Mouse (Mus musculus) kidney, postnatal 0 days (tissue): ENCODE data around the gene Apbb1ip. TPM values are rescaled to one million over a fixed set of nuclear protein-coding genes. Genes with fewer than 3 reads are reported as not detected.

ENCODE experiments used
- ATAC-seq: fragments of 200-750 bp; cut with Nextera tagmentation; replicated peaks from 2 replicates; pipeline ENCODE4 v1.8.0; 2017; ENCODE audit warnings: low read depth, moderate number of reproducible peaks, moderate TSS enrichment, moderate library complexity; ENCODE audit not compliant: low FRiP score
- DNase-seq: peaks from one replicate; pipeline ENCODE4 v3.0.0-alpha.2; 2016; ENCODE audit warnings: low spot score
- H3K27ac ChIP-seq: fragments of 300-500 bp; sonication (generic); 2 replicates; pipeline ENCODE4 v1.5.1; 2014; ENCODE audit warnings: mild to moderate bottlenecking
- H3K27me3 ChIP-seq: fragments of 300-500 bp; sonication (generic); 2 replicates; pipeline ENCODE4 v1.6.1; 2014; ENCODE audit warnings: low read length, mixed read lengths; ENCODE audit not compliant: insufficient read depth
- H3K36me3 ChIP-seq: fragments of 300-500 bp; sonication (generic); 2 replicates; pipeline ENCODE4 v1.6.1; 2014; ENCODE audit warnings: low read length, mixed read lengths; ENCODE audit not compliant: insufficient read depth
- H3K4me1 ChIP-seq: fragments of 300-500 bp; sonication (generic); replicated peaks from 2 replicates; pipeline ENCODE4 v1.6.1; 2014; ENCODE audit warnings: antibody characterized with exemption, low read length, mixed read lengths; ENCODE audit not compliant: insufficient read depth
- H3K4me2 ChIP-seq: fragments of 300-500 bp; sonication (generic); 2 replicates; pipeline ENCODE4 v1.6.1; 2014; ENCODE audit warnings: mild to moderate bottlenecking, low read length, moderate library complexity, mixed read lengths
- H3K4me3 ChIP-seq: fragments of 300-500 bp; sonication (generic); replicated peaks from 2 replicates; pipeline ENCODE4 v1.5.1; 2014; ENCODE audit warnings: low read depth, low read length
- H3K9ac ChIP-seq: fragments of 300-500 bp; sonication (generic); 2 replicates; pipeline ENCODE4 v1.6.1; 2014; ENCODE audit warnings: low read depth, low read length
- H3K9me3 ChIP-seq: fragments of 300-500 bp; sonication (generic); replicated peaks from 2 replicates; pipeline ENCODE4 v1.6.1; 2016; ENCODE audit warnings: low read length, inconsistent platforms, mixed read lengths
- CTCF ChIP-seq: IDR thresholded peaks from 2 replicates; pipeline ENCODE4 v1.5.1; 2016; ENCODE audit warnings: antibody characterized with exemption, low read depth, mild to moderate bottlenecking, moderate library complexity
- WGBS: fragments of 180-500 bp; shearing (Covaris S2); extraction: QIAGEN DNeasy Blood & Tissue Kit; methylation state at CpG from one replicate; pipeline ENCODE4 v1.1.7; 2014; 5-methylcytosine and 5-hydroxymethylcytosine counted together
- polyA plus RNA-seq: library from polyadenylated mRNA; unstranded; fragments of >200 nt; fragmentation: Nextera tagmentation; extraction: Ambion mirVana; gene quantifications from 2 replicates; pipeline ENCODE4 v1.2.1, GENCODE M21; 2015

Apbb1ip gene
- polyA plus RNA-seq, result 2.9 and 3.5 TPM in 2 replicates

DNA sequence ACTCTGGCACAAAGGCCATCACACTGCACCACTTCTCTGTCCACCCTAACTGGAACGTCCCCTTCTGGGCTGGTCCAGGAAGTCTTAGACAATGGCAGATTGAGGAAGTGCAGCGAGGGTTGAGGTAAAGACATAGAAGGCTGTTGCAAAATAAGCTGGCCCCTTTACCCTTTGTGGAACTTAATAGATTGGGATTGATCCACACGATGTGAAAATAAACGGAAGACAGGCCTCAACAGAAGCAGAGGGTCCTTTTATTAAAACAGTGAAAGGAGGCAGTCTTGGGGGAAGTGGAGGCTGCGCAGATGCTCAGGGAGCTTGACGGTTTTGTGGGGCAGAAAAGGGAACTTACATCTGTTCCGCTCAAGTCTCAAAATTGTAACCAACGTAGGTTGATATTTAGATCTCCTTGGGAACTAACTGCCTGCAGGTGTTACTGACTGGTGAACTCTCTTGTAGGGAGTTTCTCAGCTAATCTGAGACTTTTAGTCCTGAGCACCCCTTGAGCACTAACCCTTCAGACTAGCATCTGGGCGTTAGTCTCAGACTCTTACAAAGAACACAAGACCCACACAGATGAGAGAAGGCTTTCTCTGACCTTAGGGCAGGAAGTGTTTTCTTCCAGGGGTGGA lies at the start of gene Apbb1ip:
Apbb1ip (plus strand) TSS at position 546 of the 632 bp plus-strand sequence.
- ATAC-seq, result peak; percentile 25; the same call in 1 of the 2 replicates
- Histone ChIP-seq H3K4me3 (peak within 1 kb of the TSS; percentile 31), H3K36me3 (no peaks in the 10 kb centered on the region), H3K27me3 (no peaks in the 10 kb centered on the region), H3K4me1 (no peaks in the 10 kb centered on the region), H3K9ac (peak within 1 kb of the TSS; percentile 54; the same call in 1 of the 2 replicates), H3K9me3 (no peaks in the 10 kb centered on the region), H3K27ac (no peak within 1 kb of the TSS), H3K4me2 (peak within 1 kb of the TSS; percentile 75)
- no peak for DNase-seq
- WGBS, result 33% methylated on average over 9 of the region's 9 CpGs
- TF ChIP-seq CTCF, result no peak

DNA sequence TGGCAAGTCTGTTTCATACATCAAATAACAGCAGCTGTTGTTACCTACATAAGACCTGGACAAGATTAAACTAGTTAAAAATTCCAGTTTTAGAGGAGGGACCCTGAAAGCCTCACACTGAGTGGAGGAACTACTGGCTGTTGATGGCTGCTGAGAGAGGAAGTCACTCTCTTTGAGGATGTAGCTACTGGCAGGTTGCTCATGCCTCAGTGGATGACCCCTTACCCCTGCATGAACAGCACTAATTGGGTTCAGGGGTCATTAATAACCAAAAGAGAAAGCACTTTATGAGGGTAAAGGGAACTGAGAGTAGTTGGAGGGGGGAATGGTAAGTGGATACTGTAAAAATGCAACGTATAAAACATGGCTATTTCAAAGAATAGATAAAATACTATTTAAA lies 46.8 kb upstream of the Apbb1ip start:
- DNase-seq, result no peak

GRCm38 (mm10) chr2:22736134-22736533 lies 37.8 kb upstream of the Apbb1ip start:
- H3K36me3 ChIP-seq, result no peaks in the 10 kb centered on the region
- H3K27ac ChIP-seq, result no peak overlapping the region
- H3K4me1 ChIP-seq, result no peaks in the 10 kb centered on the region
- DNase-seq, result no peak
- H3K9ac ChIP-seq, result no peak overlapping the region
- no peak overlapping the region for H3K4me3 ChIP-seq
- no peak overlapping the region for H3K4me2 ChIP-seq
- no peak for TF ChIP-seq CTCF
- H3K9me3 ChIP-seq, result no peaks in the 10 kb centered on the region
- ATAC-seq, result no peak
- H3K27me3 ChIP-seq, result no peaks in the 10 kb centered on the region
- WGBS, result 71% methylated on average over 2 of the region's 2 CpGs

More for the DNA sequence above, 46.8 kb upstream of the Apbb1ip start:
- Histone ChIP-seq H3K9me3 (no peaks in the 10 kb centered on the region), H3K4me2 (no peak overlapping the region), H3K9ac (no peak overlapping the region), H3K4me1 (no peaks in the 10 kb centered on the region), H3K27ac (no peak overlapping the region), H3K27me3 (no peaks in the 10 kb centered on the region), H3K36me3 (no peaks in the 10 kb centered on the region), H3K4me3 (no peak overlapping the region)
- ATAC-seq, result no peak
- WGBS, result 71% methylated on average over 1 of the region's 1 CpGs
- no peak for TF ChIP-seq CTCF

DNA sequence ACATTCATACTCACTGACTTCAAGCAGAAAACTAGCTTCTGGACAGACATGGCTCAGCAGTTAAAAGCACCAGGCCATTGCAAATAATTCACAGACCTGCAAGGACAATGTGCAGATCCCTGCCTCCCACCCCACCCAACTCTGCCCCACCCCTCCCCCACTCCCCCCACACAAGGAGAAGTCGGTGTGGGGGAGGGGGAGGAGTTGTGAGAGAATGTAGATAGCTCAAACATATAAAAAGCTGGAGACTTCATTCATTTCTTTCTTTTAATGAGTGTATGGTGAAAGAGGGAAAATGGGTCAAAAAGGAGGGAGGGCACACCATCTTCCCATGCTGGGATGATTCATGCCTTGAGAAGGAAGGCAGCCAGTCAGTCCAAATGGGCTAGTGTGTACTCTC lies 34.5 kb upstream of the Apbb1ip start:
- WGBS, result 64% methylated on average over 1 of the region's 1 CpGs
- Histone ChIP-seq H3K9ac (no peak overlapping the region), H3K27me3 (no peaks in the 10 kb centered on the region), H3K27ac (no peak overlapping the region), H3K4me3 (no peak overlapping the region), H3K9me3 (no peaks in the 10 kb centered on the region), H3K4me2 (no peak overlapping the region), H3K36me3 (no peaks in the 10 kb centered on the region), H3K4me1 (no peaks in the 10 kb centered on the region)
- no peak for ATAC-seq
- peak; percentile 49 for DNase-seq
- no peak for TF ChIP-seq CTCF

- Histone ChIP-seq H3K27me3 (no peaks in the 10 kb centered on the region), H3K36me3 (no peaks in the 10 kb centered on the region), H3K9ac (no peak overlapping the region), H3K4me1 (no peaks in the 10 kb centered on the region), H3K9me3 (no peaks in the 10 kb centered on the region), H3K4me2 (no peak overlapping the region), H3K4me3 (no peak overlapping the region), H3K27ac (no peak overlapping the region)
- whole genome bisulfite sequencing, result 80% methylated on average over 1 of the region's 1 CpGs
- ATAC-seq, result no peak
- TF ChIP-seq CTCF, result no peak
- DNase-seq, result no peak
Measured at GRCm38 (mm10) chr2:22740441-22740840, 33.5 kb upstream of the Apbb1ip start.

- no peak overlapping the region for H3K27ac ChIP-seq
- H3K4me3 ChIP-seq, result no peak overlapping the region
- H3K27me3 ChIP-seq, result no peaks in the 10 kb centered on the region
- ATAC-seq (no peak), DNase-seq (no peak)
- no peak overlapping the region for H3K4me2 ChIP-seq
- no peak overlapping the region for H3K9ac ChIP-seq
- no peaks in the 10 kb centered on the region for H3K9me3 ChIP-seq
- WGBS, result 67% methylated on average over 3 of the region's 3 CpGs
- TF ChIP-seq CTCF, result peak; percentile 37; the same call in 1 of the 2 replicates
- H3K36me3 ChIP-seq, result no peaks in the 10 kb centered on the region
- no peaks in the 10 kb centered on the region for H3K4me1 ChIP-seq
Measured at GRCm38 (mm10) chr2:22741222-22741621, 32.7 kb upstream of the Apbb1ip start.
